Mouse (Mus musculus): Measurements from ENCODE around the gene Nags. TPM values are rescaled to one million over a fixed set of nuclear protein-coding genes. Genes with fewer than 3 reads are reported as not detected.

The Nags gene
- total RNA-seq, 2 experiments from 2014 or later, result not detected

Other genes starting within 250 kb of the Nags start
- 1 to 10 TPM; 7.5 to 8.2 TPM for gene Sost, start 178.5 kb upstream of the Nags start, total RNA-seq (2021)
- not detected for gene Cfap97d1, start 161.2 kb upstream of the Nags start, total RNA-seq (2021)
- 100 to 1,000 TPM; 149 to 162 TPM for gene Dusp3, start 158.5 kb upstream of the Nags start, total RNA-seq (2021)
- 1 to 10 TPM; 6.2 to 7.4 TPM for gene Mpp3, start 117.1 kb upstream of the Nags start, total RNA-seq (2021)
- 10 to 100 TPM; 32.3 to 36.2 TPM for gene Cd300lg, start 104.0 kb upstream of the Nags start, total RNA-seq (2021)
- gene Mpp2, start 57.0 kb upstream of the Nags start, total RNA-seq (2021), result 1 to 10 TPM; 6.1 to 7.3 TPM
- not detected for gene Ppy, start 44.2 kb upstream of the Nags start, total RNA-seq (2021)
- gene Pyy, start 37.7 kb upstream of the Nags start, total RNA-seq (2021), result not detected
- 10 to 100 TPM; 15.0 to 15.4 TPM for gene Tmem101, start 10.9 kb downstream of the Nags start, total RNA-seq (2021)
- 10 to 100 TPM; 71.3 to 75.3 TPM for gene Lsm12, start 39.8 kb downstream of the Nags start, total RNA-seq (2021)
- 10 to 100 TPM; 29.9 to 32.6 TPM for gene G6pc3, start 44.1 kb downstream of the Nags start, total RNA-seq (2021)
- 10 to 100 TPM; 90.7 to 91.4 TPM for gene Hdac5, start 84.7 kb downstream of the Nags start, total RNA-seq (2021)
- gene BC030867, start 103.4 kb downstream of the Nags start, total RNA-seq (2021), result 1 to 10 TPM; 5.3 TPM
- gene Asb16, start 123.2 kb downstream of the Nags start, total RNA-seq (2021), result under 1 TPM; 0.33 to 0.41 TPM
- gene Tmub2, start 139.4 kb downstream of the Nags start, total RNA-seq (2021), result 10 to 100 TPM; 26.6 to 27.7 TPM
- gene Atxn7l3, start 151.1 kb downstream of the Nags start, total RNA-seq (2021), result 10 to 100 TPM; 36.8 to 39.4 TPM
- 10 to 100 TPM; 81.9 to 89.3 TPM for gene Ubtf, start 174.2 kb downstream of the Nags start, total RNA-seq (2021)
- 10 to 100 TPM in 1 of 2 experiments, 1 to 10 TPM in 1; 7.2 to 22.1 TPM for gene Slc4a1, start 220.7 kb downstream of the Nags start, total RNA-seq (2021)
- 1 to 10 TPM in 1 of 2 experiments, under 1 TPM in 1; 0.50 to 1.9 TPM for gene Rundc3a, start 247.9 kb downstream of the Nags start, total RNA-seq (2021)

All from heart, postnatal 4 days (tissue).